Mouse (Mus musculus) ES-E14 (cell line): ENCODE data around the gene Cntnap2. TPM values are rescaled to one million over a fixed set of nuclear protein-coding genes. Genes with fewer than 3 reads are reported as not detected.

Source experiments
- DNase-seq: peaks from one replicate; pipeline ENCODE4 v3.0.0-alpha.2; 2013; ENCODE audit warnings: low read depth, low spot score
- H3K27ac ChIP-seq: 2 replicates; pipeline ENCODE4 v1.5.1; 2012; ENCODE audit warnings: low read depth, mild to moderate bottlenecking, low read length, moderate library complexity, mixed read lengths; ENCODE audit not compliant: poor library complexity, insufficient read depth, severe bottlenecking
- H3K36me3 ChIP-seq: 2 replicates; pipeline ENCODE4 v1.6.1; 2012; ENCODE audit warnings: mild to moderate bottlenecking, low read length, moderate library complexity, mixed read lengths; ENCODE audit not compliant: control insufficient read depth, poor library complexity, insufficient read depth, severe bottlenecking
- H3K4me1 ChIP-seq, 2 experiments: fragments of 150-350 bp in 1 of 2; sonication (generic) in 1 of 2; 2 replicates each; pipeline ENCODE4 v1.6.1; 2012; ENCODE audit warnings: low read length in 2 of 2, mild to moderate bottlenecking in 1 of 2, mixed read lengths in 1 of 2; ENCODE audit not compliant: control insufficient read depth in 2 of 2, insufficient read depth in 2 of 2, poor library complexity in 1 of 2
- H3K4me3 ChIP-seq, 2 experiments: fragments of 150-350 bp in 1 of 2; sonication (generic) in 1 of 2; 2 replicates each; pipeline ENCODE4 v1.5.1; 2012; ENCODE audit warnings: low read length in 2 of 2, low read depth in 1 of 2, mild to moderate bottlenecking in 1 of 2, mixed read lengths in 1 of 2; ENCODE audit not compliant: insufficient read depth in 1 of 2, poor library complexity in 1 of 2, severe bottlenecking in 1 of 2
- H3K9ac ChIP-seq: 2 replicates; pipeline ENCODE4 v1.6.1; 2012; ENCODE audit warnings: low read depth, mild to moderate bottlenecking, low read length, mixed read lengths; ENCODE audit not compliant: poor library complexity, insufficient read depth, severe bottlenecking
- H3K9me3 ChIP-seq: fragments of 150-350 bp; sonication (generic); 2 replicates; pipeline ENCODE4 v1.6.1; 2012; ENCODE audit warnings: low read depth, mild to moderate bottlenecking, low read length; ENCODE audit not compliant: control insufficient read depth, insufficient read depth
- CHD2 ChIP-seq: IDR thresholded peaks from 2 replicates; pipeline ENCODE4 v1.6.1; 2014; ENCODE audit warnings: mild to moderate bottlenecking, low read depth, low read length, inconsistent platforms
- HCFC1 ChIP-seq: IDR thresholded peaks from 2 replicates; pipeline ENCODE4 v1.6.1; 2012; ENCODE audit warnings: low read length, inconsistent platforms, borderline replicate concordance; ENCODE audit not compliant: insufficient read depth
- MAFK ChIP-seq: IDR thresholded peaks from 2 replicates; pipeline ENCODE4 v1.6.1; 2014; ENCODE audit warnings: mild to moderate bottlenecking, low read depth, low read length, inconsistent platforms; ENCODE audit not compliant: insufficient read depth
- ZC3H11A ChIP-seq: IDR thresholded peaks from 2 replicates; pipeline ENCODE4 v1.6.1; 2012; ENCODE audit warnings: low read depth, mild to moderate bottlenecking, inconsistent platforms, low read length, borderline replicate concordance
- ZNF384 ChIP-seq: IDR thresholded peaks from 2 replicates; pipeline ENCODE4 v1.6.1; 2012; ENCODE audit warnings: low read depth, low read length, inconsistent platforms
- in situ Hi-C, 2 experiments: fragments of 600-800 bp; cut with MboI; formaldehyde crosslinking; loops; one replicate each; pipeline ENCODE4 v1.15.1; 2025; ENCODE audit warnings: low sequenced_read_pairs in 2 of 2, inconsistent platforms in 1 of 2; ENCODE audit not compliant: unreplicated experiment in 2 of 2
- total RNA-seq: library from RNA; depleted of rRNA; stranded (reverse); fragments of 300-350 nt; gene quantifications from 2 replicates; pipeline ENCODE4 v1.2.3, GENCODE M21; 2012

The Cntnap2 gene
- total RNA-seq, 1 experiment: 7.9 TPM

DNA sequence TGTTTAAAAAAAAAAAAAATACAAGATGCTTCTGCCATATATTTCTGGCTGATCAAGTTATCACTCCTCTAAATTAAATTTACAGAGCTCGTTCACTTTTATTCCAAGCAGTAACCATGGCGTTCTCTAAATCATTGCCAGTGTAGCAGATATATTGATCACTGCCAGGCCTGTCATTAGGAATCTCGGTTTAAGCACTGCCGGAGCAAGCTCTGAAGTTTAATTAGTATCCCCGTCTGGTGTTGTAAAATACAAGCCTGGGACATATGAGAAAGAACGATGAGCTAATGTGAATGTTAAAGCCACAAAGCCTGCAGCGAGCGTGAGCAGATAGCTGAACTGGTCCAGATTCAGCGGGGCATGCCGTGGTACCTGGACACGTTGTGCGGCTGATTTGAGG, 2247.8 kb downstream of the Cntnap2 start:
- Histone ChIP-seq H3K36me3 (no peaks in the 10 kb centered on the region), H3K9me3 (no peaks in the 10 kb centered on the region), H3K4me3 (no peak overlapping the region), H3K4me1 (no peaks in the 10 kb centered on the region), H3K9ac (no peak overlapping the region), H3K27ac (no peak overlapping the region)
- DNase-seq: no peak
- in situ Hi-C loops: no loop called here
- TF ChIP-seq ZNF384 (no peak), CHD2 (no peak), MAFK (no peak), HCFC1 (no peak), ZC3H11A (no peak)

DNA sequence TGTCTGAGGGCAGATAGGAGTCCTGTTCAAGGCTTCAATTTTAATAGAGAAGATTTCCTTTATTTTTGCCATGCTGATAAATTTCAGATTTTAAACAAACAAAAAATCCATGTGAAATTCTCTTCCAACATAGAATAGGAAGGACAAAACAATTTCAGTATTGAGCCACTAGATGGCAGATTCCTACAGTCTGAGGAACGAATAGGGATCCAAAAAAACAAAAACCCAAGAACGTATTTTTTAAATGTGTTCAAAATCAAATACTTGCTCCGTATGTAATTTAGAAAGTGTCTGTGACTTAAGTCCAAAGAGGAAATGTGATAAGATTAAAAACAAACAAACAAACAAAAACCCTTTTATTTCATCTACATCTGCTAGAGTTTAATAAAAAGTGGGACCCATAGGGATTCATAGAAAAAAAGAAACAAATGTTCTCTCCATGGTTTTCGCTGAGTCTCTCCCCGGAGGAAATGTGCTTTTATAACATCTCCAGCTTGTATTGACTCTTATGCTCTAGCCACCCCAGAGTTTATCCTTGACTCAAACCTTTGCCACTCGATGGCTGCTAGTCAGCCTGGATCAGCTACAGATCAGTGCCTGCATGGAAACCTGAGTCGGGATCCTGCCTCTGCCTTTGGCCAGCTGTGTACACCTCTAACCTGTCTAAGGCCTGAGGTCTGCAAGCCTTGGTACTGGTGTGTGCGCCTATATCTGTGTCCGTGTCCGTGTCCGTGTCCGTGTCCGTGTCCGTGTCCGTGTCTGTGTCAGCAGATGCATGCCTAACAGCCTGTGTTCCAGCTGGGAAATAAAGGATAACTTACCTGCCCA, 2255.6 kb downstream of the Cntnap2 start:
- in situ Hi-C loops: no loop called here
- no peaks in the 10 kb centered on the region for H3K36me3 ChIP-seq
- no peaks in the 10 kb centered on the region for H3K9me3 ChIP-seq
- TF ChIP-seq MAFK (no peak), ZC3H11A (peak; percentile 67), ZNF384 (no peak; the same call in 1 of the 2 replicates), CHD2 (no peak), HCFC1 (no peak)
- no peak overlapping the region for H3K9ac ChIP-seq
- H3K27ac ChIP-seq: no peak overlapping the region
- peak overlapping the region in 1 of 2 experiments; percentile 22; a peak in 1 of 4 replicates for H3K4me3 ChIP-seq
- H3K4me1 ChIP-seq: peaks cover 0 to 4% of the 10 kb centered on the region in 2 experiments; a peak in 1 of 4 replicates
- no peak for DNase-seq

DNA sequence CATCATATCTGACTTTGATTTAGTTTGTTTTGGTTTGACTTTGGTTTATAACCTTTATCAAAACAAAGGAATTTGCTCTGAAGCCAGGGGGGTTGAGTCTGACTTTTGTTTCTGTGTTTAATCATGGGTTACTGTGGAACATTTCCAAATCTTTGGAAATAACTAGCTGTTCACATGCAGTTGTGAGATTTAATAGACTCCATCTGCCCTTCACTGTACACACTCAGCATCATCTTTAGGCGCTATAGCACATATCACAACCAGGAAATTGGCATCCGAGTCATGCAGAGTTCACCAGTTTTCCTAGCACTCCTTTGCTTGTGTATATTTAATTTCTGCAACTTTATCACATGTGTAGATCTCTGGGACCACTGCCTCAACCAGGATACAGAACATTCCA, 2256.3 kb downstream of the Cntnap2 start:
- H3K36me3 ChIP-seq: no peaks in the 10 kb centered on the region
- H3K4me1 ChIP-seq: peaks cover 1 to 4% of the 10 kb centered on the region in 2 experiments; a peak in 2 of 4 replicates
- H3K27ac ChIP-seq: no peak overlapping the region
- in situ Hi-C loops: no loop called here
- TF ChIP-seq ZC3H11A (no peak), HCFC1 (no peak), ZNF384 (no peak), MAFK (no peak), CHD2 (no peak)
- no peak for DNase-seq
- H3K9me3 ChIP-seq: no peaks in the 10 kb centered on the region
- H3K9ac ChIP-seq: no peak overlapping the region
- H3K4me3 ChIP-seq: no peak overlapping the region

DNA sequence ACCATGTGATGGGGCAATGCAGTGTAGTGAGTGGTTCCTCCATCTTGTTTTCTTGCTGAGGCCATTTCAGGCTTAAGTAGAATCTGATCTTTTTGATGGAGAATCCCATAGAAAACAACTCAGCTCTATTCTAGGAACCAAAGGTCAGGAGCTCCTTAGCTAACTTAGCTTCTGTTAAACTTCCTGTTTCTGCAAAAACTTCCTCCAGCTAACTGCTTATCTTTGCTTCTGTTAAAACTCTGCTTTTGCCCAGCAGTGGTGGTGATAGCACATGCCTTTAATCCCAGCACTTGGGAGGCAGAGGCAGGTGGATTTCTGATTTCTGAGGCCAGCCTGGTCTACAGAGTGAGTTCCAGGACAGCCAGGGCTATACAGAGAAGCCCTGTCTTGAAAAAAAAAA, 2258.1 kb downstream of the Cntnap2 start:
- Histone ChIP-seq H3K27ac (no peak overlapping the region), H3K9ac (no peak overlapping the region), H3K4me3 (no peak overlapping the region), H3K9me3 (no peaks in the 10 kb centered on the region), H3K4me1 (peaks cover 1 to 4% of the 10 kb centered on the region in 2 experiments; a peak in 2 of 4 replicates), H3K36me3 (no peaks in the 10 kb centered on the region)
- in situ Hi-C loops: no loop called here
- TF ChIP-seq HCFC1 (no peak), ZC3H11A (no peak), ZNF384 (no peak)
- no peak for DNase-seq

DNA sequence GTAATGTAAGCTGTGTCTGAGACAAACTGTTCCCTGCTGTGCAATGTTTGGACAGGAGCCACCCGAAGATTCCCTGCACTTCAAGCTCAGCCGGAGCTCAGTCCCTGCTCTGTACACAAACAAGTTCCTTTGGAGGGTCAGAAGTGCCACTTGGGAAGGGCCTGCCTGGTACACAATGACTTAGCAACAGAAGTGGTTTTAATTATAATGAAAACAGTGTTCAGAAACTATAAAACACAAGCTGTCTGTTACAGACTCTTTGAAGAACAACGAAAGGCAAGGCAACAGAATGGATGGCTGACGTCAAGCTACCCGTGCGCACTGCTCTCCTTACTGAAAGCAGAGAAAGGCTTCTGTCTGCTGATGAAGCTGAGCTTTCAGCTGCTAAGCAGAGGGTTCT, 2259.5 kb downstream of the Cntnap2 start:
- TF ChIP-seq HCFC1: no peak
- no peak for TF ChIP-seq ZNF384
- no peak for TF ChIP-seq CHD2
- no peak for TF ChIP-seq MAFK
- TF ChIP-seq ZC3H11A: no peak
- in situ Hi-C loops: no loop called here
- Histone ChIP-seq H3K9me3 (no peaks in the 10 kb centered on the region), H3K4me1 (peaks cover 1 to 4% of the 10 kb centered on the region in 2 experiments; a peak in 2 of 4 replicates), H3K9ac (no peak overlapping the region; the same call in 1 of the 2 replicates), H3K27ac (peak overlapping the region; percentile 1; the same call in 1 of the 2 replicates), H3K36me3 (no peaks in the 10 kb centered on the region), H3K4me3 (no peak overlapping the region)
- DNase-seq: no peak
